18 mouse cellular contexts compared by ENCODE assay signal in the genomic region with DNA sequence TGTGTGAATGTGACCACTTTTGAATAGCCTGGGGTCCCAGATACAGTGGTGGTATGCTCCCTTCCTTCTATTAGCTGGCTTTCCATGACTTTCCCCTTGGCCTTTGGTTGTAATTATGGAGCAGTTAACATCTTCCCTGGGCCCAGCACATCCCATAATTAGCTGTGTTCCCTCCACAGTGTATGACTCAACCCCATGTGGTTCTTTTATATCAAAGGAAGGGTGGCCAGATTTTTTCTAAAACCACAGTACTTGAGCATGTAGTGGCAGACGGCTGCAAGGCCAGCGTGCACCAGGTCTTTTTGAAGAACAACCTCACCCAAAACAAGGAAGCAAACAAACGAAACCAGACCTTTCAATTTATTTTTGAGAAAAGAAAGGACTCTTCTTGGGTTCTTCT.
DNase-seq lines count a peak whose midpoint lies in the region; ATAC-seq and TF ChIP-seq lines count a peak whose summit lies in the region.
"Had no signal": no experiment of that assay in that cellular context is flagged by ENCODE, and none has a peak within 500 bp of the region (broad histone marks: within the 10 kb centered on the region; RNA-seq: fewer than 3 reads in every experiment).

No protein-coding gene starts in this region.

- H3K27me3 ChIP-seq in myocyte (ENCODE audit: control insufficient read depth, insufficient read depth, insufficient read length), result no peaks in the 10 kb centered on the region
- H3K27me3 ChIP-seq: forebrain, embryonic 15.5 days; hindbrain, embryonic 13.5 days had no signal

- H3K36me3 ChIP-seq in myocyte (ENCODE audit: control insufficient read depth, insufficient read depth), result no peaks in the 10 kb centered on the region
- H3K36me3 ChIP-seq: forebrain, embryonic 15.5 days; heart, embryonic 10.5 days; hindbrain, embryonic 13.5 days had no signal

- H3K4me3 ChIP-seq in myocyte, result no peak overlapping the region
- H3K4me3 ChIP-seq: forebrain, embryonic 15.5 days; heart, embryonic 10.5 days; hindbrain, embryonic 13.5 days; layer of hippocampus, adult 2 months had no signal

- peak overlapping the region; percentile 66 for H3K4me2 ChIP-seq in myocyte (ENCODE audit: low read depth)
- H3K4me2 ChIP-seq: forebrain, embryonic 15.5 days; hindbrain, embryonic 13.5 days; lung, embryonic 14.5 days had no signal

- no peak for TF ChIP-seq POLR2A in myocyte (IDR thresholded peaks at IDR 0.05; ENCODE audit: insufficient read length, low read depth)

- no peak overlapping the region for H3ac ChIP-seq in myocyte (ENCODE audit: control insufficient read depth, insufficient read length)

- no peak for DNase-seq in frontal cortex, postnatal 14 days (ENCODE audit: low spot score in 2 of 2)
- peak; percentile 6 for DNase-seq in lung, postnatal 25 days (ENCODE audit: low spot score)
- DNase-seq in lung, postnatal 10 days, result no peak
- DNase-seq in NIH3T3 (ENCODE audit: low read depth), result peak; percentile 71
- no peak for DNase-seq in gastrocnemius, adult 18-20 months (ENCODE audit: low spot score)
- no peak for DNase-seq in kidney, adult 18-20 months
- DNase-seq: cerebellum, postnatal 10 days; gastrocnemius, postnatal 10 days; heart, postnatal 10 days; lung, embryonic 14.5 days; thymus, postnatal 4 days had no signal

- no peaks in the 10 kb centered on the region for H3K79me2 ChIP-seq in myocyte (ENCODE audit: control insufficient read depth, insufficient read depth)

- ATAC-seq in frontal cortex, adult (ENCODE audit: low TSS enrichment), result peak; percentile 95
- ATAC-seq: forebrain, embryonic 15.5 days; midbrain, embryonic 16.5 days had no signal

TF ChIP-seq in myocyte, 11 proteins besides CTCF, POLR2A, EP300 and RAD21:
- TF ChIP-seq CEBPB (IDR thresholded peaks at IDR 0.05; ENCODE audit: insufficient read depth, poor library complexity, severe bottlenecking), result 0 out of 2 replicates have a peak, but pooled peaks have one; percentile 36
- no peak for TF ChIP-seq MYOD1 (IDR thresholded peaks at IDR 0.05; ENCODE audit: control insufficient read depth in 1 of 3, insufficient read length in 2 of 3, low read depth in 2 of 3)
- TF ChIP-seq REST (IDR thresholded peaks at IDR 0.05; ENCODE audit: insufficient read depth, insufficient read length), result no peak
- TF ChIP-seq USF1 (IDR thresholded peaks at IDR 0.05; ENCODE audit: low read depth), result peak; percentile 80
- TF ChIP-seq E2F4 (IDR thresholded peaks at IDR 0.05; ENCODE audit: insufficient read depth), result no peak
- TF ChIP-seq MAX (IDR thresholded peaks at IDR 0.05; ENCODE audit: low read depth), result peak; percentile 90
- no peak for TF ChIP-seq SRF (IDR thresholded peaks at IDR 0.05; ENCODE audit: control insufficient read depth, insufficient read length, low read depth)
- no peak for TF ChIP-seq POLR2AphosphoS2 (IDR thresholded peaks at IDR 0.05; ENCODE audit: insufficient read length, low read depth)
- TF ChIP-seq MYOG (IDR thresholded peaks at IDR 0.05; ENCODE audit: control insufficient read depth in 1 of 3, insufficient read depth in 1 of 3, insufficient read length in 2 of 3, low read depth in 2 of 3), result no peak
- TF ChIP-seq TCF12 (IDR thresholded peaks at IDR 0.05; ENCODE audit: insufficient read depth, poor library complexity, severe bottlenecking), result no peak
- no peak for TF ChIP-seq TCF3 (IDR thresholded peaks at IDR 0.05; ENCODE audit: insufficient read length, low read depth)
TF ChIP-seq in myocyte: peak in this region for 3.

Comparison
In these comparisons a context has a peak if more than half of its experiments do, and no peak if none do; other contexts are left out.
1. DNase-seq: peak in lung, postnatal 25 days (single experiment) and NIH3T3 (single experiment); none in frontal cortex, postnatal 14 days (0 of 2), lung, postnatal 10 days (single experiment), gastrocnemius, adult 18-20 months (single experiment) and kidney, adult 18-20 months (single experiment).